Mouse (Mus musculus) CH12.LX (cell line): ENCODE results near the gene Zbtb20. TPM values are rescaled to one million over a fixed set of nuclear protein-coding genes. Genes with fewer than 3 reads are reported as not detected.

Experiments used
- DNase-seq: peaks from one replicate; pipeline ENCODE4 v3.0.0-alpha.2; 2013; ENCODE audit errors: extremely low read depth
- H3K27ac ChIP-seq: 2 replicates; pipeline ENCODE4 v1.5.1; 2012; ENCODE audit warnings: low read depth, mild to moderate bottlenecking, control low read depth, moderate library complexity; ENCODE audit not compliant: insufficient read depth
- H3K27me3 ChIP-seq: replicated peaks from 2 replicates; pipeline ENCODE3; 2012; ENCODE audit warnings: inconsistent platforms
- H3K36me3 ChIP-seq, 2 experiments: replicated peaks in 1 of 2; 2 replicates each; pipeline versions ENCODE3 to v1.6.1; 2012; ENCODE audit warnings: inconsistent platforms in 1 of 2, low read length in 1 of 2, mild to moderate bottlenecking in 1 of 2, mixed read lengths in 1 of 2, moderate library complexity in 1 of 2; ENCODE audit not compliant: control insufficient read depth in 1 of 2, insufficient read depth in 1 of 2
- H3K4me1 ChIP-seq, 2 experiments: 2 replicates each; pipeline ENCODE4 v1.6.1; 2012; ENCODE audit warnings: inconsistent platforms in 1 of 2, moderate library complexity in 1 of 2; ENCODE audit not compliant: insufficient read depth in 2 of 2, control insufficient read depth in 1 of 2
- H3K4me2 ChIP-seq: 2 replicates; pipeline ENCODE4 v1.6.1; 2012; ENCODE audit warnings: low read depth, mild to moderate bottlenecking, control low read depth; ENCODE audit not compliant: poor library complexity, insufficient read depth, severe bottlenecking
- H3K4me3 ChIP-seq, 3 experiments: fragments of 150-350 bp in 1 of 3; sonication (generic) in 1 of 3; replicated peaks in 1 of 3; 2 replicates each; pipeline versions ENCODE3 to v1.5.1; 2011 to 2012; ENCODE audit warnings: low read depth in 2 of 3, low read length in 2 of 3, mild to moderate bottlenecking in 2 of 3, moderate library complexity in 2 of 3, control low read depth in 1 of 3, improper control_type of control experiment in 1 of 3, inconsistent platforms in 1 of 3, mixed read lengths in 1 of 3; ENCODE audit not compliant: poor library complexity in 1 of 3
- H3K79me2 ChIP-seq: replicated peaks from 2 replicates; pipeline ENCODE4 v1.6.1; 2012; ENCODE audit warnings: mild to moderate bottlenecking, moderate library complexity; ENCODE audit not compliant: control insufficient read depth, poor library complexity, insufficient read depth, severe bottlenecking; ENCODE audit errors: extremely low read depth
- H3K9ac ChIP-seq: 2 replicates; pipeline ENCODE4 v1.6.1; 2012; ENCODE audit warnings: low read depth, mild to moderate bottlenecking, control low read depth, moderate library complexity; ENCODE audit not compliant: insufficient read depth
- H3K9me3 ChIP-seq: replicated peaks from 2 replicates; pipeline ENCODE3; 2012; ENCODE audit warnings: low read length, inconsistent platforms, mixed read lengths
- BHLHE40 ChIP-seq: IDR thresholded peaks from 2 replicates; pipeline ENCODE4 v1.6.1; 2011; ENCODE audit warnings: mild to moderate bottlenecking, low read depth, low read length, improper control_type of control experiment
- CHD2 ChIP-seq: IDR thresholded peaks from 2 replicates; pipeline ENCODE4 v1.6.1; 2011; ENCODE audit warnings: low read length, improper control_type of control experiment
- ETS1 ChIP-seq: conservative IDR thresholded peaks from 2 replicates; pipeline ENCODE4 v1.6.1; 2012; ENCODE audit warnings: low read depth, mild to moderate bottlenecking, inconsistent platforms, low read length, improper control_type of control experiment, moderate library complexity
- HCFC1 ChIP-seq: IDR thresholded peaks from 2 replicates; pipeline ENCODE4 v1.6.1; 2012; ENCODE audit warnings: low read depth, mild to moderate bottlenecking, inconsistent platforms, low read length, improper control_type of control experiment
- IRF4 ChIP-seq: IDR thresholded peaks from 2 replicates; pipeline ENCODE4 v1.6.1; 2014; ENCODE audit warnings: low read depth, mild to moderate bottlenecking, inconsistent platforms, low read length, improper control_type of control experiment
- JUND ChIP-seq: conservative IDR thresholded peaks from 2 replicates; pipeline ENCODE4 v1.6.1; 2011; ENCODE audit warnings: low read depth, low read length, improper control_type of control experiment
- KAT2A ChIP-seq: IDR thresholded peaks from 2 replicates; pipeline ENCODE4 v1.6.1; 2012; ENCODE audit warnings: low read length, improper control_type of control experiment, inconsistent platforms; ENCODE audit not compliant: insufficient replicate concordance
- MEF2A ChIP-seq: IDR thresholded peaks from 2 replicates; pipeline ENCODE4 v1.6.1; 2014; ENCODE audit warnings: low read depth, mild to moderate bottlenecking, inconsistent platforms, low read length, improper control_type of control experiment, borderline replicate concordance
- MXI1 ChIP-seq: IDR thresholded peaks from 2 replicates; pipeline ENCODE4 v1.6.1; 2011; ENCODE audit warnings: mild to moderate bottlenecking, low read depth, low read length, improper control_type of control experiment
- NRF1 ChIP-seq: IDR thresholded peaks from 2 replicates; pipeline ENCODE4 v1.6.1; 2014; ENCODE audit warnings: low read depth, mild to moderate bottlenecking, inconsistent platforms, low read length, improper control_type of control experiment, moderate library complexity
- POLR2A ChIP-seq: IDR thresholded peaks from 2 replicates; pipeline ENCODE4 v1.6.1; 2011; ENCODE audit warnings: low read depth, mild to moderate bottlenecking, improper control_type of control experiment, low read length
- RCOR1 ChIP-seq: conservative IDR thresholded peaks from 2 replicates; pipeline ENCODE4 v1.6.1; 2012; ENCODE audit warnings: low read depth, mild to moderate bottlenecking, inconsistent platforms, low read length, improper control_type of control experiment
- SIN3A ChIP-seq: IDR thresholded peaks from 2 replicates; pipeline ENCODE4 v1.6.1; 2012; ENCODE audit warnings: low read length, improper control_type of control experiment, inconsistent platforms
- TBP ChIP-seq: conservative IDR thresholded peaks from 2 replicates; pipeline ENCODE4 v1.6.1; 2011; ENCODE audit warnings: low read depth, low read length, improper control_type of control experiment
- TCF12 ChIP-seq: IDR thresholded peaks from 2 replicates; pipeline ENCODE4 v1.6.1; 2014; ENCODE audit warnings: low read depth, mild to moderate bottlenecking, inconsistent platforms, low read length, improper control_type of control experiment
- ZNF384 ChIP-seq: IDR thresholded peaks from 2 replicates; pipeline ENCODE4 v1.6.1; 2012; ENCODE audit warnings: low read depth, low read length, improper control_type of control experiment, inconsistent platforms
- dilution Hi-C: fragments of 300-500 bp; cut with MboI; formaldehyde crosslinking; loops from 2 replicates; pipeline ENCODE4 v1.14.3; 2020; ENCODE audit warnings: low sequenced_read_pairs; ENCODE audit not compliant: extremely low pct_unique_long_range_greater_than_20kb, extremely low pct_ligation_motif_present
- in situ Hi-C: fragments of 300-500 bp; cut with MboI; formaldehyde crosslinking; loops from 3 replicates; pipeline ENCODE4 v1.14.3; 2019; ENCODE audit warnings: low sequenced_read_pairs, low pct_ligation_motif_present, low pct_unique_long_range_greater_than_20kb, mixed read lengths
- polyA plus RNA-seq: library from polyadenylated mRNA; unstranded; fragments of >175 nt; gene quantifications from 2 replicates; pipeline ENCODE4 v1.2.1, GENCODE M21; 2012; ENCODE audit warnings: low read depth; ENCODE audit not compliant: insufficient read length
- total RNA-seq, 2 experiments: library from RNA; depleted of rRNA; stranded (reverse); fragments of 300-350 nt in 1 of 2; fragments of >200 nt in 1 of 2; gene quantifications; 2 replicates each; pipeline ENCODE4 v1.2.3; 2012 to 2014

Zbtb20 gene
- total and polyA plus RNA-seq, 3 experiments, result 24.9 to 58.0 (median 51.6) TPM

- dilution Hi-C loops, result no loop called here
- H3K79me2 ChIP-seq, result peaks cover 20% of the 10 kb centered on the region
- H3K4me3 ChIP-seq, result no peak overlapping the region
Observed at GRCm38 (mm10) chr16:43581551-43581950, 705.9 kb downstream of the Zbtb20 start.

GRCm38 (mm10) chr16:43586859-43587429 lies 711.3 kb downstream of the Zbtb20 start:
- no peak overlapping the region for H3K4me3 ChIP-seq
- H3K27me3 ChIP-seq, result no peaks in the 10 kb centered on the region
- peaks cover 76 to 97% of the 10 kb centered on the region in 2 experiments for H3K36me3 ChIP-seq
- dilution Hi-C loops (no loop called here), in situ Hi-C loops (no loop called here)
- H3K79me2 ChIP-seq, result peaks cover 38% of the 10 kb centered on the region
- H3K9me3 ChIP-seq, result no peaks in the 10 kb centered on the region
- no peak overlapping the region for H3K27ac ChIP-seq
- no peak for DNase-seq
- H3K9ac ChIP-seq, result no peak overlapping the region
- H3K4me1 ChIP-seq, result peaks cover 0 to 40% of the 10 kb centered on the region in 2 experiments; a peak in 3 of 4 replicates
- TF ChIP-seq HCFC1, result no peak
- 0 out of 2 replicates have a peak, but pooled peaks have one; percentile 17 for TF ChIP-seq POLR2A
- H3K4me2 ChIP-seq, result no peak overlapping the region

More at GRCm38 (mm10) chr16:43581551-43581950, 705.9 kb downstream of the Zbtb20 start:
- Histone ChIP-seq H3K27me3 (no peaks in the 10 kb centered on the region), H3K4me2 (no peak overlapping the region), H3K27ac (no peak overlapping the region), H3K36me3 (peaks cover 82 to 97% of the 10 kb centered on the region in 2 experiments), H3K9me3 (no peaks in the 10 kb centered on the region), H3K4me1 (peaks cover 0 to 44% of the 10 kb centered on the region in 2 experiments; a peak in 2 of 4 replicates), H3K9ac (no peak overlapping the region)
- no peak for TF ChIP-seq BHLHE40
- TF ChIP-seq NRF1, result no peak
- TF ChIP-seq RCOR1, result no peak
- no peak for TF ChIP-seq IRF4
- TF ChIP-seq ZNF384, result no peak
- TF ChIP-seq ETS1, result no peak
- TF ChIP-seq MXI1, result no peak
- TF ChIP-seq MEF2A, result no peak
- no peak for TF ChIP-seq JUND
- TF ChIP-seq KAT2A, result no peak
- TF ChIP-seq CHD2, result no peak
- TF ChIP-seq SIN3A, result no peak
- TF ChIP-seq TCF12, result no peak
- TF ChIP-seq TBP, result no peak
- no peak for DNase-seq
- in situ Hi-C loops, result no loop called here
